10 mouse cellular contexts compared by ENCODE assay signal in the genomic region with DNA sequence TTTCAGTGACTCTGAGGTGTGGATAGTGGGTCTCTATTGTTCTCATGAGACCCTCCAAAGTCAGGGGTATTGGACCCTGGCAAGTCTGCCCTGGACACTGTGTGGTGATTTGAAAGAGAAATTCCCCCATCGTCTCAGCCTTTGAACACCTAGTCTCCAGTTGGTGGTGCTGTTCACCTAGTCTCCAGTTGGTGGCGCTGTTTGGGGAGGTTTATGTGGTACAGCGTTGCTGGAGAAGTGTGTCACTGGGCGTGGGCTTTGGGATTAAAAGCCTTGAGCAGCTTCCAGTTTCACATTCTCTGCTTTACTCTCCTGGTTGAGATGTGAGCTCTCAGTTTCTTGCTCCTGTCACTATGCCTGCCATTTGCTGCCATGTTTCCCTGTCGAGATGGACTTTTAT. TPM values are rescaled to one million over a fixed set of nuclear protein-coding genes. Genes with fewer than 3 reads are reported as not detected.
DNase-seq lines count a peak whose midpoint lies in the region; ATAC-seq and TF ChIP-seq lines count a peak whose summit lies in the region.
"Had no signal": no experiment of that assay in that cellular context is flagged by ENCODE, and none has a peak within 500 bp of the region (broad histone marks: within the 10 kb centered on the region; RNA-seq: fewer than 3 reads in every experiment).

No protein-coding gene starts in this region.

- WGBS in midbrain, embryonic 11.5 days: 24% methylated on average over 5 of the region's 5 CpGs
- WGBS in midbrain, embryonic 15.5 days: 27% methylated on average over 5 of the region's 5 CpGs
- 24% methylated on average over 5 of the region's 5 CpGs for WGBS in heart, postnatal 0 days
- 26% methylated on average over 5 of the region's 5 CpGs for WGBS in limb, embryonic 14.5 days

- no peak overlapping the region for H3K4me2 ChIP-seq in midbrain, embryonic 11.5 days
- no peak overlapping the region for H3K4me2 ChIP-seq in midbrain, embryonic 15.5 days
- no peak overlapping the region for H3K4me2 ChIP-seq in heart, postnatal 0 days (ENCODE audit: low read depth, low read length)
- no peak overlapping the region for H3K4me2 ChIP-seq in limb, embryonic 14.5 days (replicated peaks; ENCODE audit: low read depth, low read length, severe bottlenecking)
- H3K4me2 ChIP-seq: neural tube, embryonic 12.5 days had no signal

- no peaks in the 10 kb centered on the region for H3K36me3 ChIP-seq in midbrain, embryonic 11.5 days (ENCODE audit: control insufficient read depth, insufficient read depth, low read length)
- H3K36me3 ChIP-seq in midbrain, embryonic 15.5 days (replicated peaks): no peaks in the 10 kb centered on the region
- H3K36me3 ChIP-seq in heart, postnatal 0 days (replicated peaks; ENCODE audit: control insufficient read depth, insufficient read depth, low read length): no peaks in the 10 kb centered on the region
- H3K36me3 ChIP-seq in limb, embryonic 14.5 days (ENCODE audit: control insufficient read depth, insufficient read depth, low read length): no peaks in the 10 kb centered on the region
- H3K36me3 ChIP-seq: neural tube, embryonic 12.5 days had no signal

- no peak for TF ChIP-seq POLR2A in limb, embryonic 14.5 days (IDR thresholded peaks at IDR 0.05; ENCODE audit: borderline replicate concordance, extremely low read depth, insufficient read depth, insufficient read length)

- no peak overlapping the region for H3K27ac ChIP-seq in midbrain, embryonic 11.5 days (ENCODE audit: low read depth, low read length)
- H3K27ac ChIP-seq in midbrain, embryonic 15.5 days: no peak overlapping the region
- no peak overlapping the region for H3K27ac ChIP-seq in heart, postnatal 0 days (ENCODE audit: low read depth)
- no peak overlapping the region for H3K27ac ChIP-seq in limb, embryonic 14.5 days (replicated peaks; ENCODE audit: low read depth, low read length)
- H3K27ac ChIP-seq: neural tube, embryonic 12.5 days had no signal

- H3K9ac ChIP-seq in midbrain, embryonic 11.5 days (ENCODE audit: low read length): no peak overlapping the region
- H3K9ac ChIP-seq in midbrain, embryonic 15.5 days: no peak overlapping the region
- H3K9ac ChIP-seq in heart, postnatal 0 days (replicated peaks; ENCODE audit: low read depth, low read length): no peak overlapping the region
- H3K9ac ChIP-seq in limb, embryonic 14.5 days (ENCODE audit: low read depth, low read length, severe bottlenecking): no peak overlapping the region
- H3K9ac ChIP-seq: neural tube, embryonic 12.5 days had no signal

- no peak overlapping the region for H3K4me3 ChIP-seq in midbrain, embryonic 11.5 days (ENCODE audit: low read depth, low read length)
- H3K4me3 ChIP-seq in midbrain, embryonic 15.5 days: no peak overlapping the region
- no peak overlapping the region for H3K4me3 ChIP-seq in heart, postnatal 0 days (ENCODE audit: low read depth, low read length)
- H3K4me3 ChIP-seq in limb, embryonic 14.5 days (replicated peaks; ENCODE audit: low read length): no peak overlapping the region
- H3K4me3 ChIP-seq: neural tube, embryonic 12.5 days had no signal

- no peak for TF ChIP-seq EP300 in heart, postnatal 0 days (IDR thresholded peaks at IDR 0.05; ENCODE audit: low read depth)

- no peaks in the 10 kb centered on the region for H3K4me1 ChIP-seq in midbrain, embryonic 11.5 days (ENCODE audit: control insufficient read depth, insufficient read depth, low read length)
- H3K4me1 ChIP-seq in midbrain, embryonic 15.5 days: no peaks in the 10 kb centered on the region
- no peaks in the 10 kb centered on the region; the same call in 1 of the 2 replicates for H3K4me1 ChIP-seq in heart, postnatal 0 days (ENCODE audit: control insufficient read depth, insufficient read depth)
- no peaks in the 10 kb centered on the region for H3K4me1 ChIP-seq in limb, embryonic 14.5 days (ENCODE audit: control insufficient read depth, insufficient read depth, low read length)
- H3K4me1 ChIP-seq: neural tube, embryonic 12.5 days had no signal

- H3K9me3 ChIP-seq in midbrain, embryonic 11.5 days (ENCODE audit: control insufficient read depth, low read length): no peaks in the 10 kb centered on the region
- H3K9me3 ChIP-seq in midbrain, embryonic 15.5 days: no peaks in the 10 kb centered on the region
- no peaks in the 10 kb centered on the region for H3K9me3 ChIP-seq in heart, postnatal 0 days (replicated peaks; ENCODE audit: control insufficient read depth, low read length)
- no peaks in the 10 kb centered on the region for H3K9me3 ChIP-seq in limb, embryonic 14.5 days (ENCODE audit: control insufficient read depth, low read length)
- H3K9me3 ChIP-seq: neural tube, embryonic 12.5 days had no signal

- H3K27me3 ChIP-seq in midbrain, embryonic 11.5 days (ENCODE audit: control insufficient read depth, insufficient read depth, low read length): no peaks in the 10 kb centered on the region
- H3K27me3 ChIP-seq in midbrain, embryonic 15.5 days (replicated peaks): no peaks in the 10 kb centered on the region
- H3K27me3 ChIP-seq in heart, postnatal 0 days (ENCODE audit: control insufficient read depth, insufficient read depth, low read length): 0 out of 2 replicates have a peak, but pooled peaks cover 2% of the 10 kb centered on the region
- no peaks in the 10 kb centered on the region for H3K27me3 ChIP-seq in limb, embryonic 14.5 days (ENCODE audit: control insufficient read depth, insufficient read depth, low read length)
- H3K27me3 ChIP-seq: neural tube, embryonic 12.5 days had no signal

- peak; percentile 77 for TF ChIP-seq CTCF in heart, postnatal 0 days (IDR thresholded peaks at IDR 0.05; ENCODE audit: low read depth)

- peak; percentile 94 for DNase-seq in midbrain, embryonic 11.5 days (ENCODE audit: low spot score, missing footprints)
- peak; percentile 78 for DNase-seq in R1 (ENCODE audit: low read depth, low spot score)
- peak; percentile 46 to 81 for DNase-seq in cerebellum, postnatal 14 days
- peak; percentile 40 for DNase-seq in heart, postnatal 0 days (ENCODE audit: low spot score)
- DNase-seq in limb, embryonic 14.5 days (ENCODE audit: low spot score): peak; percentile 18
- peak; percentile 82 for DNase-seq in retina, embryonic 14.5 days (ENCODE audit: low spot score)

- no peak for ATAC-seq in midbrain, embryonic 11.5 days (ENCODE audit: low FRiP score)
- ATAC-seq in midbrain, embryonic 15.5 days (replicated peaks): no peak
- no peak for ATAC-seq in heart, postnatal 0 days (ENCODE audit: insufficient read depth, low read depth)
- no peak for ATAC-seq in limb, embryonic 14.5 days (ENCODE audit: low FRiP score, low read depth)
- ATAC-seq in activated CD4-positive, CD25-positive, alpha-beta regulatory T cell, adult 4 months: no peak

RNA-seq across cellular contexts. Expression of a gene that starts 28.1 kb away (rescaled TPM):
- polyA plus RNA-seq in midbrain, embryonic 11.5 days (2014; fragmentation: Nextera tagmentation; extraction: Ambion mirVana): 55.9 and 69.5 TPM in 2 replicates
- polyA plus RNA-seq in midbrain, embryonic 15.5 days (2015; fragmentation: Nextera tagmentation; extraction: Ambion mirVana): 77.5 and 85.4 TPM in 2 replicates
- total RNA-seq in heart, postnatal 0 days (2014; rRNA removed; ENCODE audit: low replicate concordance): 132 and 135 TPM in 2 replicates
- 32.5 and 35.9 TPM in 2 replicates for polyA plus RNA-seq in heart, postnatal 0 days (2015; fragmentation: Nextera tagmentation; extraction: Ambion mirVana)
- 122 and 128 TPM in 2 replicates for polyA plus RNA-seq in limb, embryonic 14.5 days (2012; rRNA removed)
- polyA plus RNA-seq in limb, embryonic 14.5 days (2014; fragmentation: Nextera tagmentation; extraction: Ambion mirVana): 87.1 and 99.6 TPM in 2 replicates
- 10 to 100 TPM; 18.3 to 22.0 TPM for polyA plus RNA-seq in activated CD4-positive, CD25-positive, alpha-beta regulatory T cell, adult 4 months (2017; shearing (Covaris generic))

RNA-seq across cellular contexts. Expression of a gene that starts 39.9 kb away (rescaled TPM):
- not detected in 2 replicates for polyA plus RNA-seq in midbrain, embryonic 11.5 days (2014; fragmentation: Nextera tagmentation; extraction: Ambion mirVana)
- not detected in 2 replicates for polyA plus RNA-seq in midbrain, embryonic 15.5 days (2015; fragmentation: Nextera tagmentation; extraction: Ambion mirVana)
- not detected in 2 replicates for total RNA-seq in heart, postnatal 0 days (2014; rRNA removed; ENCODE audit: low replicate concordance)
- not detected in 2 replicates for polyA plus RNA-seq in heart, postnatal 0 days (2015; fragmentation: Nextera tagmentation; extraction: Ambion mirVana)
- polyA plus RNA-seq in limb, embryonic 14.5 days (2012; rRNA removed): not detected in 2 replicates
- polyA plus RNA-seq in limb, embryonic 14.5 days (2014; fragmentation: Nextera tagmentation; extraction: Ambion mirVana): not detected in 2 replicates
- not detected for polyA plus RNA-seq in activated CD4-positive, CD25-positive, alpha-beta regulatory T cell, adult 4 months (2017; shearing (Covaris generic))
- total RNA-seq: gastrocnemius, adult 8-10 months had no signal
- polyA plus RNA-seq: neural tube, embryonic 12.5 days had no signal

RNA-seq across cellular contexts. Expression of a gene that starts 57.0 kb away (rescaled TPM):
- polyA plus RNA-seq in midbrain, embryonic 11.5 days (2014; fragmentation: Nextera tagmentation; extraction: Ambion mirVana): not detected in 2 replicates
- not detected in 2 replicates for polyA plus RNA-seq in midbrain, embryonic 15.5 days (2015; fragmentation: Nextera tagmentation; extraction: Ambion mirVana)
- total RNA-seq in heart, postnatal 0 days (2014; rRNA removed; ENCODE audit: low replicate concordance): not detected in 2 replicates
- polyA plus RNA-seq in heart, postnatal 0 days (2015; fragmentation: Nextera tagmentation; extraction: Ambion mirVana): not detected in 2 replicates
- polyA plus RNA-seq in limb, embryonic 14.5 days (2012; rRNA removed): not detected in 2 replicates
- polyA plus RNA-seq in limb, embryonic 14.5 days (2014; fragmentation: Nextera tagmentation; extraction: Ambion mirVana): not detected in 2 replicates
- polyA plus RNA-seq in activated CD4-positive, CD25-positive, alpha-beta regulatory T cell, adult 4 months (2017; shearing (Covaris generic)): not detected
- total RNA-seq: gastrocnemius, adult 8-10 months had no signal
- polyA plus RNA-seq: neural tube, embryonic 12.5 days had no signal

Comparison
In these comparisons a context has a peak if more than half of its experiments do, and no peak if none do; other contexts are left out.
1. DNase-seq: peak in every context shown above with its lines; median percentile 94 in midbrain, embryonic 11.5 days; 82 in retina, embryonic 14.5 days; 78 in R1; 64 in cerebellum, postnatal 14 days; 40 in heart, postnatal 0 days; 18 in limb, embryonic 14.5 days.